Mouse (Mus musculus) forebrain, postnatal 0 days (tissue): ENCODE data around the gene Klhl20. TPM values are rescaled to one million over a fixed set of nuclear protein-coding genes. Genes with fewer than 3 reads are reported as not detected.
A peak's percentile ranks its signal among the peaks of the same experiment; 100 is the strongest.

Source experiments
- ATAC-seq: fragments of 200-750 bp; cut with Nextera tagmentation; 2 replicates; pipeline ENCODE4 v1.8.0; 2017; ENCODE audit warnings: mild to moderate bottlenecking, moderate library complexity
- DNase-seq: peaks from one replicate; pipeline ENCODE4 v3.0.0-alpha.2; 2015
- H3K27ac ChIP-seq: fragments of 300-500 bp; sonication (generic); 2 replicates; pipeline ENCODE4 v1.5.1; 2014; ENCODE audit warnings: low read depth, mild to moderate bottlenecking, antibody characterized with exemption, low read length, moderate library complexity, mixed read lengths
- H3K27me3 ChIP-seq: fragments of 300-500 bp; sonication (generic); 2 replicates; pipeline ENCODE4 v1.6.1; 2014; ENCODE audit warnings: mild to moderate bottlenecking, low read length, mixed read lengths; ENCODE audit not compliant: insufficient read depth
- H3K36me3 ChIP-seq: fragments of 300-500 bp; sonication (generic); 2 replicates; pipeline ENCODE4 v1.6.1; 2014; ENCODE audit warnings: mild to moderate bottlenecking, moderate library complexity; ENCODE audit not compliant: insufficient read depth
- H3K4me1 ChIP-seq: fragments of 300-500 bp; sonication (generic); 2 replicates; pipeline ENCODE4 v1.6.1; 2014; ENCODE audit warnings: antibody characterized with exemption; ENCODE audit not compliant: insufficient read depth
- H3K4me2 ChIP-seq: fragments of 300-500 bp; sonication (generic); 2 replicates; pipeline ENCODE4 v1.6.1; 2014; ENCODE audit warnings: low read depth, mild to moderate bottlenecking, moderate library complexity
- H3K4me3 ChIP-seq: fragments of 300-500 bp; sonication (generic); 2 replicates; pipeline ENCODE4 v1.5.1; 2014; ENCODE audit warnings: low read depth, low read length, mixed read lengths
- H3K9ac ChIP-seq: fragments of 300-500 bp; sonication (generic); 2 replicates; pipeline ENCODE4 v1.6.1; 2014; ENCODE audit warnings: mild to moderate bottlenecking
- H3K9me3 ChIP-seq: fragments of 300-500 bp; sonication (generic); 2 replicates; pipeline ENCODE4 v1.6.1; 2016; ENCODE audit warnings: low read length
- CTCF ChIP-seq: sonication (generic); IDR thresholded peaks from 2 replicates; pipeline ENCODE4 v1.5.1; 2016; ENCODE audit warnings: antibody characterized with exemption, control low read depth, low read depth
- WGBS: fragments of 180-500 bp; shearing (Covaris S2); extraction: QIAGEN DNeasy Blood & Tissue Kit; methylation state at CpG from one replicate; pipeline ENCODE4 v1.1.7; 2014; 5-methylcytosine and 5-hydroxymethylcytosine counted together
- polyA plus RNA-seq: library from polyadenylated mRNA; unstranded; fragments of >200 nt; fragmentation: Nextera tagmentation; extraction: Ambion mirVana; gene quantifications from 2 replicates; pipeline ENCODE4 v1.2.1, GENCODE M21; 2015
- total RNA-seq: library from RNA; depleted of rRNA; stranded (reverse); fragments of >200 nt; gene quantifications from 2 replicates; pipeline ENCODE4 v1.2.3, GENCODE M21; 2014; rRNA removed

Klhl20 gene
- total and polyA plus RNA-seq, 2 experiments from 2014 or later = 12.2 to 24.1 TPM

- H3K4me1 ChIP-seq = peaks cover 6% of the 10 kb centered on the region; the same call in 1 of the 2 replicates
- H3K36me3 ChIP-seq = peaks cover 53% of the 10 kb centered on the region
- no peak overlapping the region for H3K9ac ChIP-seq
- ATAC-seq (no peak), DNase-seq (no peak)
- H3K27me3 ChIP-seq = no peaks in the 10 kb centered on the region
- no peak overlapping the region for H3K27ac ChIP-seq
- H3K9me3 ChIP-seq = no peaks in the 10 kb centered on the region
- H3K4me2 ChIP-seq = no peak overlapping the region
- TF ChIP-seq CTCF = no peak
- no peak overlapping the region for H3K4me3 ChIP-seq
Observed at GRCm38 (mm10) chr1:161040855-161041254, 90.5 kb downstream of the Klhl20 start.

DNA sequence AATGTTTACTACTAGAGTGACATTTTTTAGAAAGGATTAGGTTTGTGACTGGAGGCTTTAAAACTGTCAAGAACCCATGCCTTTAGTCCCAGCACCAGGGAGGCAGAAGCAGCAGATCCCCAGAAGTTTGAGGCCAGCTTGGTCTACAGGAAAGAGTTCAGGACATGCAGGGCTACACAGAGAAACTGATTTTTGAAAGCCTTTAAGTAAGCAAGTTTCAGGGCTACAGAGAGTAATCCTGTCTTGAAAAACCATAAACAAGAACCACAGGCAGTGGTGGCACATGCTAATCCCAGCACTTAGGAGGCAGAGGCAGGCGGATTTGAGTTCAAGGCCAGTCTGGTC is 90.9 kb downstream of the Klhl20 start:
- Histone ChIP-seq H3K4me3 (no peak overlapping the region), H3K9ac (no peak overlapping the region), H3K36me3 (peaks cover 49% of the 10 kb centered on the region), H3K4me2 (no peak overlapping the region), H3K27me3 (no peaks in the 10 kb centered on the region), H3K9me3 (no peaks in the 10 kb centered on the region), H3K4me1 (peaks cover 6% of the 10 kb centered on the region; the same call in 1 of the 2 replicates), H3K27ac (no peak overlapping the region)
- 59% methylated on average over 1 of the region's 1 CpGs for WGBS
- no peak for TF ChIP-seq CTCF
- DNase-seq = no peak
- ATAC-seq = no peak

- Histone ChIP-seq H3K9me3 (no peaks in the 10 kb centered on the region), H3K9ac (no peak overlapping the region), H3K27ac (peak overlapping the region; percentile 45; the same call in 1 of the 2 replicates), H3K36me3 (peaks cover 45% of the 10 kb centered on the region), H3K4me2 (no peak overlapping the region), H3K27me3 (no peaks in the 10 kb centered on the region), H3K4me3 (no peak overlapping the region), H3K4me1 (peaks cover 6% of the 10 kb centered on the region; the same call in 1 of the 2 replicates)
- no peak for ATAC-seq
- no peak for TF ChIP-seq CTCF
- peak; percentile 27 for DNase-seq
- 12% methylated on average over 3 of the region's 3 CpGs for WGBS
Observed at GRCm38 (mm10) chr1:161039741-161040425, 91.4 kb downstream of the Klhl20 start.

DNA sequence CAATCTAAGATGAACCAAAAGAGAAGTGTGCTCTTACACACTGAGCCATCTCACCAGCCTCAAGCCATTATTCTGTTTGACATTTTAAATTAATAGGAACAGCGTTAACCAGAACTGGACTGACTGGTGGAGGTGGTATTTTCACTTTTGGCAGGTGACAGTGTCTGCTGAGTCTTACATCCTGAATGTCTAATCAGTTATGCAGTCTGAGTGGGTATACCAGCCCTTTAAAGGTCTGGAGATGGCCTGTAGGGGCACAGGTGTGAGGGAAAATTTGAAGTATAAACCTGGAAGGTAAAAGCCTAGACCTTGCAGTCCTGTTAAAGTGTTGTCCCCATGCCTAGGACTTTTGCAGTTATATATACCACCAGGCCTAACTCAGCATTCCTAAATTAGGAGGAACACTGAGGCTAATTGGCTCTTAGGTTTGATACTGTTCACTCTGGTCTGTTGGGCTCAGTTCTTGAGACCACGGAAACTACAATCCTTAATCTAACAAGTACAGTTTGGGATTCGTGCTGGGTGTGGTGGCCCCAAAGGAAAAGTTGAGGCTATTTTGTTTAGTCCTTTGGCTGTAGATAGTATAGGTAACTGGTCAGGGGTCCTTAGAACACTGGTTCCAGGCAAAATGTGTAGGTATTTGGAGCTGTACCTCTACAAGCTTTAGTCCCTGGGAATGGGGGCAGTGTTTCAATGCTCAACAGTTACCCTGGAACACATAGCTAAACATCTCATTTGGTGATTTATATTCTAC is 92.2 kb downstream of the Klhl20 start:
- no peak for TF ChIP-seq CTCF
- Histone ChIP-seq H3K4me3 (no peak overlapping the region), H3K4me2 (no peak overlapping the region), H3K27ac (no peak overlapping the region), H3K27me3 (no peaks in the 10 kb centered on the region), H3K36me3 (peaks cover 39% of the 10 kb centered on the region), H3K9me3 (no peaks in the 10 kb centered on the region), H3K9ac (peak overlapping the region; percentile 18; the same call in 1 of the 2 replicates), H3K4me1 (peaks cover 6% of the 10 kb centered on the region; the same call in 1 of the 2 replicates)
- DNase-seq (peak; percentile 27), ATAC-seq (no peak)
- WGBS = 7% methylated on average over 3 of the region's 3 CpGs

Other genes with a start within 250 kb of the Klhl20 start
- 14.9 and 20.8 TPM in 2 replicates for gene Rc3h1, start 225.1 kb downstream of the Klhl20 start, total RNA-seq
- 3.3 and 6.1 TPM in 2 replicates for gene Rc3h1, start 225.1 kb downstream of the Klhl20 start, polyA plus RNA-seq
- 0.10 and 0.15 TPM in 2 replicates for gene Serpinc1, start 152.9 kb downstream of the Klhl20 start, total RNA-seq
- gene Serpinc1, start 152.9 kb downstream of the Klhl20 start, polyA plus RNA-seq = 1.2 and 2.3 TPM in 2 replicates
- gene Zbtb37, start 96.7 kb downstream of the Klhl20 start, total RNA-seq = 19.7 and 30.2 TPM in 2 replicates
- gene Zbtb37, start 96.7 kb downstream of the Klhl20 start, polyA plus RNA-seq = 3.7 and 7.9 TPM in 2 replicates
- 25.8 and 27.7 TPM in 2 replicates for gene Dars2, start 60.9 kb downstream of the Klhl20 start, total RNA-seq
- gene Dars2, start 60.9 kb downstream of the Klhl20 start, polyA plus RNA-seq = 28.9 and 29.3 TPM in 2 replicates
- 1.7 and 2.6 TPM in 2 replicates for gene Cenpl, start 60.8 kb downstream of the Klhl20 start, total RNA-seq
- gene Cenpl, start 60.8 kb downstream of the Klhl20 start, polyA plus RNA-seq = 5.1 and 6.5 TPM in 2 replicates
- gene Ankrd45, start 11.2 kb upstream of the Klhl20 start, total RNA-seq = 28.1 and 29.3 TPM in 2 replicates
- 25.0 and 33.2 TPM in 2 replicates for gene Ankrd45, start 11.2 kb upstream of the Klhl20 start, polyA plus RNA-seq
- not detected in 2 replicates for gene Tex50, start 27.8 kb upstream of the Klhl20 start, total RNA-seq
- 0.16 TPM in 1 of 2 replicates, not detected in the other for gene Tex50, start 27.8 kb upstream of the Klhl20 start, polyA plus RNA-seq
- 102 and 126 TPM in 2 replicates for gene Prdx6, start 119.7 kb upstream of the Klhl20 start, total RNA-seq
- gene Prdx6, start 119.7 kb upstream of the Klhl20 start, polyA plus RNA-seq = 203 and 234 TPM in 2 replicates